Mouse (Mus musculus): ENCODE results near the gene Slc19a1. TPM values are rescaled to one million over a fixed set of nuclear protein-coding genes. Genes with fewer than 3 reads are reported as not detected.

Gene Slc19a1
- total and polyA plus RNA-seq, 2 experiments from 2014 or later, result 6.2 to 7.1 TPM

DNA sequence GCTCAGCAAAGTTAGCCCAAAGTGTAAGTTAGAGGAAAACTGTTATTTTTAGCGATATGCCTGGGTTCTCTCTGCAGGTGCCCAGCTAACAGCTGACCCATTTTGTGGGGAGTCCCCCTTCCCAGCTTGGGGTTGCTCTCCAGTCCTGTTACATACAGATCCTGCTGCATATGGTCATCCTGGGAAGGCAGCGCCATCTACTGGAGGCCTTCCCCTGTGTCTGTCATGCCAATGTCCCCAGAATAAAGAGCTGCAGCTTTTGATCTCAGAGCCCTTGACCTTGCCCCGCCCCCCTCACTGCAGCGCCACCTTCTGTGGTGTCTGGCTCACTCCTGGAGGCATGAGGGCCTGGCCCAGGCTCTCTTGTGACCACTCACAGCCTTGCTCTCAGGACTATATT lies 38.0 kb downstream of the Slc19a1 start:
- Histone ChIP-seq H3K9ac (replicated peaks; ENCODE audit: low read depth, low read length) (no peak overlapping the region), H3K27me3 (ENCODE audit: control insufficient read depth, insufficient read depth, low read length) (no peaks in the 10 kb centered on the region), H3K4me2 (ENCODE audit: low read depth, low read length) (no peak overlapping the region), H3K27ac (ENCODE audit: low read depth) (no peak overlapping the region), H3K9me3 (replicated peaks; ENCODE audit: control insufficient read depth, low read length) (no peaks in the 10 kb centered on the region), H3K4me3 (ENCODE audit: low read depth, low read length) (no peak overlapping the region), H3K36me3 (replicated peaks; ENCODE audit: control insufficient read depth, insufficient read depth, low read length) (no peaks in the 10 kb centered on the region), H3K4me1 (ENCODE audit: control insufficient read depth, insufficient read depth) (no peaks in the 10 kb centered on the region)
- WGBS, result 52% methylated on average over 4 of the region's 4 CpGs
- DNase-seq (ENCODE audit: low spot score) (no peak), ATAC-seq (ENCODE audit: insufficient read depth, low read depth) (0 out of 2 replicates have a peak, but pooled peaks have one; percentile 9)
- peak; percentile 65 for TF ChIP-seq CTCF (IDR thresholded peaks at IDR 0.05; ENCODE audit: low read depth)
- no peak for TF ChIP-seq EP300 (IDR thresholded peaks at IDR 0.05; ENCODE audit: low read depth)

GRCm38 (mm10) chr10:77074276-77074974 lies 42.4 kb downstream of the Slc19a1 start:
- Histone ChIP-seq H3K4me3 (ENCODE audit: low read depth, low read length) (no peak overlapping the region), H3K9me3 (replicated peaks; ENCODE audit: control insufficient read depth, low read length) (no peaks in the 10 kb centered on the region), H3K27ac (ENCODE audit: low read depth) (no peak overlapping the region), H3K36me3 (replicated peaks; ENCODE audit: control insufficient read depth, insufficient read depth, low read length) (peaks cover 12% of the 10 kb centered on the region; the same call in 1 of the 2 replicates), H3K27me3 (ENCODE audit: control insufficient read depth, insufficient read depth, low read length) (no peaks in the 10 kb centered on the region), H3K4me1 (ENCODE audit: control insufficient read depth, insufficient read depth) (no peaks in the 10 kb centered on the region), H3K4me2 (ENCODE audit: low read depth, low read length) (no peak overlapping the region), H3K9ac (replicated peaks; ENCODE audit: low read depth, low read length) (no peak overlapping the region)
- DNase-seq (ENCODE audit: low spot score) (no peak), ATAC-seq (ENCODE audit: insufficient read depth, low read depth) (peak; percentile 56)
- whole genome bisulfite sequencing, result 54% methylated on average over 4 of the region's 4 CpGs
- no peak for TF ChIP-seq CTCF (IDR thresholded peaks at IDR 0.05; ENCODE audit: low read depth)
- no peak for TF ChIP-seq EP300 (IDR thresholded peaks at IDR 0.05; ENCODE audit: low read depth)

- DNase-seq (ENCODE audit: low spot score) (no peak), ATAC-seq (ENCODE audit: insufficient read depth, low read depth) (no peak)
- Histone ChIP-seq H3K36me3 (replicated peaks; ENCODE audit: control insufficient read depth, insufficient read depth, low read length) (peaks cover 12% of the 10 kb centered on the region), H3K27ac (ENCODE audit: low read depth) (no peak overlapping the region), H3K9ac (replicated peaks; ENCODE audit: low read depth, low read length) (no peak overlapping the region), H3K4me1 (ENCODE audit: control insufficient read depth, insufficient read depth) (no peaks in the 10 kb centered on the region), H3K9me3 (replicated peaks; ENCODE audit: control insufficient read depth, low read length) (no peaks in the 10 kb centered on the region), H3K4me3 (ENCODE audit: low read depth, low read length) (no peak overlapping the region), H3K27me3 (ENCODE audit: control insufficient read depth, insufficient read depth, low read length) (no peaks in the 10 kb centered on the region), H3K4me2 (ENCODE audit: low read depth, low read length) (no peak overlapping the region)
- TF ChIP-seq CTCF (IDR thresholded peaks at IDR 0.05; ENCODE audit: low read depth) (no peak), EP300 (IDR thresholded peaks at IDR 0.05; ENCODE audit: low read depth) (no peak)
- 88% methylated on average over 4 of the region's 4 CpGs for WGBS
Observed at GRCm38 (mm10) chr10:77078456-77078855, 46.4 kb downstream of the Slc19a1 start.

DNA sequence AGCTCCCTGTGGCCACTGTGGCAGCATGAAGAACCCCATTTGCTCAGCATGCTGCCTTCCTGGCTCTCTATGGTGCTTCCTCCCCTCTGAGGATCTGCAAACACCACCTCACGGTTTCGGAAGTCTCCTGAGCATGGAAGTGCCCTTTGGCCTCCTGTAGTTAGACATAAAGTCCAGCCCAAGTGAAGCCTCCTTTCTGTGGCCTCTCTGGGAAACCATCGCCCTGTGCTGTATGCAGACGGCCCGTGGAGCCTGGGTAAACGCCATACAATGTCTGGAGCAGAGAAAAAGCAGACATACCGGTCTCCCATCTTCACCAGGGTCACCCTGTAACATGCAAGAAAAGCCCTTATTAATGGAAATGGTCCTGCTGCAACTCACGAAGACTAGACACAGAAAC lies 46.9 kb downstream of the Slc19a1 start:
- no peak for ATAC-seq (ENCODE audit: insufficient read depth, low read depth)
- no peak overlapping the region for H3K4me3 ChIP-seq (ENCODE audit: low read depth, low read length)
- peaks cover 13% of the 10 kb centered on the region for H3K36me3 ChIP-seq (replicated peaks; ENCODE audit: control insufficient read depth, insufficient read depth, low read length)
- H3K9ac ChIP-seq (replicated peaks; ENCODE audit: low read depth, low read length), result no peak overlapping the region
- no peaks in the 10 kb centered on the region for H3K4me1 ChIP-seq (ENCODE audit: control insufficient read depth, insufficient read depth)
- no peaks in the 10 kb centered on the region for H3K9me3 ChIP-seq (replicated peaks; ENCODE audit: control insufficient read depth, low read length)
- H3K4me2 ChIP-seq (ENCODE audit: low read depth, low read length), result no peak overlapping the region
- no peak for TF ChIP-seq EP300 (IDR thresholded peaks at IDR 0.05; ENCODE audit: low read depth)
- TF ChIP-seq CTCF (IDR thresholded peaks at IDR 0.05; ENCODE audit: low read depth), result no peak
- no peak overlapping the region for H3K27ac ChIP-seq (ENCODE audit: low read depth)
- H3K27me3 ChIP-seq (ENCODE audit: control insufficient read depth, insufficient read depth, low read length), result no peaks in the 10 kb centered on the region
- WGBS, result 79% methylated on average over 8 of the region's 8 CpGs
- no peak for DNase-seq (ENCODE audit: low spot score)

DNA sequence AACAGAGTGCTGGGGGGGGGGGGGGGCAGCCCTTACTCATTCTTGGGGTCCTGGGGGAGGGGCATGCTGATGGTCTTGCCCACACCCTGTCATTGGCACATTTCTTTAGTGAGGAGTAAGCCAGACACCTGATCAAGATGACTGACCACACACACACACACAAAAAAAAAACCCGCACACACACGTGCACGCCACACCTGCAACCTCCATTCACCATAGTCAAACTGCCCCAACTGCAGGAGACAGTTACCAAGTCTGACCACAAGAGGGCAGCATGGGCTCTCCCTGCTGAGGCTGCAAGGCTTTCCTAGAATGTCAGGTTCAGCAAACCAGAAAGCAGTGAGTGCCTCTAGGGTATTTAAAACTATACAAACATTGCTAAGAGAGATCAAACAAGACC lies 50.4 kb downstream of the Slc19a1 start:
- no peaks in the 10 kb centered on the region for H3K9me3 ChIP-seq (replicated peaks; ENCODE audit: control insufficient read depth, low read length)
- no peaks in the 10 kb centered on the region for H3K27me3 ChIP-seq (ENCODE audit: control insufficient read depth, insufficient read depth, low read length)
- DNase-seq (ENCODE audit: low spot score) (peak; percentile 77), ATAC-seq (ENCODE audit: insufficient read depth, low read depth) (peak; percentile 36; the same call in 1 of the 2 replicates)
- no peak overlapping the region for H3K4me2 ChIP-seq (ENCODE audit: low read depth, low read length)
- no peak for TF ChIP-seq EP300 (IDR thresholded peaks at IDR 0.05; ENCODE audit: low read depth)
- TF ChIP-seq CTCF (IDR thresholded peaks at IDR 0.05; ENCODE audit: low read depth), result peak; percentile 99
- no peaks in the 10 kb centered on the region for H3K4me1 ChIP-seq (ENCODE audit: control insufficient read depth, insufficient read depth)
- H3K4me3 ChIP-seq (ENCODE audit: low read depth, low read length), result no peak overlapping the region
- no peak overlapping the region for H3K27ac ChIP-seq (ENCODE audit: low read depth)
- H3K9ac ChIP-seq (replicated peaks; ENCODE audit: low read depth, low read length), result no peak overlapping the region
- WGBS, result 20% methylated on average over 3 of the region's 3 CpGs
- H3K36me3 ChIP-seq (replicated peaks; ENCODE audit: control insufficient read depth, insufficient read depth, low read length), result peaks cover 20% of the 10 kb centered on the region; the same call in 1 of the 2 replicates

GRCm38 (mm10) chr10:77082921-77083320 lies 50.9 kb downstream of the Slc19a1 start:
- WGBS, result 51% methylated on average over 5 of the region's 5 CpGs
- peaks cover 23% of the 10 kb centered on the region; the same call in 1 of the 2 replicates for H3K36me3 ChIP-seq (replicated peaks; ENCODE audit: control insufficient read depth, insufficient read depth, low read length)

More at GRCm38 (mm10) chr10:77082921-77083320, 50.9 kb downstream of the Slc19a1 start:
- no peak overlapping the region for H3K9ac ChIP-seq (replicated peaks; ENCODE audit: low read depth, low read length)
- H3K4me1 ChIP-seq (ENCODE audit: control insufficient read depth, insufficient read depth), result no peaks in the 10 kb centered on the region
- H3K27ac ChIP-seq (ENCODE audit: low read depth), result no peak overlapping the region
- TF ChIP-seq CTCF (IDR thresholded peaks at IDR 0.05; ENCODE audit: low read depth) (no peak), EP300 (IDR thresholded peaks at IDR 0.05; ENCODE audit: low read depth) (no peak)
- H3K4me3 ChIP-seq (ENCODE audit: low read depth, low read length), result no peak overlapping the region
- DNase-seq (ENCODE audit: low spot score), result no peak
- no peak for ATAC-seq (ENCODE audit: insufficient read depth, low read depth)
- no peaks in the 10 kb centered on the region for H3K27me3 ChIP-seq (ENCODE audit: control insufficient read depth, insufficient read depth, low read length)
- no peak overlapping the region for H3K4me2 ChIP-seq (ENCODE audit: low read depth, low read length)
- H3K9me3 ChIP-seq (replicated peaks; ENCODE audit: control insufficient read depth, low read length), result no peaks in the 10 kb centered on the region
